Mouse (Mus musculus): Measurements from ENCODE around the gene Amigo3. TPM values are rescaled to one million over a fixed set of nuclear protein-coding genes. Genes with fewer than 3 reads are reported as not detected.
"Not testable (repeated sequence)": the region's sequence is repeated elsewhere in the genome, so short reads cannot be mapped to it uniquely, and the experiment has no call there.

The Amigo3 gene
- 4.8 and 6.1 TPM in 2 replicates for total RNA-seq (2014; rRNA removed)
- 1.8 and 2.1 TPM in 2 replicates for polyA plus RNA-seq (2015; fragmentation: Nextera tagmentation; extraction: Ambion mirVana)

- 60% methylated on average over 20 of the region's 20 CpGs for WGBS
- H3K4me1 ChIP-seq (ENCODE audit: insufficient read depth, low read length): peaks cover 8% of the 10 kb centered on the region; the same call in 1 of the 2 replicates
- peak; percentile 53 for ATAC-seq
- no peaks in the 10 kb centered on the region for H3K9me3 ChIP-seq (ENCODE audit: low read length)
- no peak within 1 kb of the TSS for H3K4me3 ChIP-seq (ENCODE audit: low read length)
- H3K4me2 ChIP-seq (ENCODE audit: low read depth, low read length): peak within 1 kb of the TSS; percentile 34; the same call in 1 of the 2 replicates
- H3K27ac ChIP-seq: peak within 1 kb of the TSS; percentile 20; the same call in 1 of the 2 replicates
- no peak within 1 kb of the TSS for H3K9ac ChIP-seq (replicated peaks; ENCODE audit: low read length)
- peak; percentile 91 for TF ChIP-seq CTCF (IDR thresholded peaks at IDR 0.05; ENCODE audit: low read depth)
- no peaks in the 10 kb centered on the region for H3K27me3 ChIP-seq (ENCODE audit: insufficient read depth, low read length)
- peaks cover 36% of the 10 kb centered on the region for H3K36me3 ChIP-seq (ENCODE audit: insufficient read depth, low read length)
- peak; percentile 98 for DNase-seq (ENCODE audit: low spot score)
Measured at GRCm38 (mm10) chr9:108052885-108053664, at the start of gene Amigo3. Gene Amigo3 (plus strand): TSS chr9:108053159.

DNA sequence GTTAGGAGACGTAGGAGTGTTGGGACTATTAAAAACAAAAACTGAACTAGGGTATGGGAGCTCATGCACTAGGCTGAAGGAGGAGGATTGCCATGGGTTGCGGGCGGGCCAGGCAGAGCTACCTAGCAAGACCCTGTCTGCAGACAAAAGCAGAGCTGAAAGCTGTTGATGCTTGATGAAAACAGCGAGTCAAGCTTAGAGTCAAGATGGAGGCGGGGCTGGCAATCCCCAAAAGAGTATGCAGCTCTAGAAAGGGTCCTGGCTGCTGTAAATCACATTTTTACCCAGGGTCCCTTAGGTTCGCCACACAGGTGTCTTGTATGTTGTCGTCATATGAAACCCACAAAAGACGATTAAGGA is 49.4 kb upstream of the Amigo3 start:
- Histone ChIP-seq H3K4me1 (ENCODE audit: insufficient read depth, low read length) (peaks cover 21% of the 10 kb centered on the region), H3K4me3 (ENCODE audit: low read length) (peak overlapping the region; percentile 98), H3K9ac (replicated peaks; ENCODE audit: low read length) (peak overlapping the region; percentile 97), H3K4me2 (ENCODE audit: low read depth, low read length) (peak overlapping the region; percentile 92), H3K36me3 (ENCODE audit: insufficient read depth, low read length) (no peaks in the 10 kb centered on the region), H3K9me3 (ENCODE audit: low read length) (no peaks in the 10 kb centered on the region), H3K27me3 (ENCODE audit: insufficient read depth, low read length) (no peaks in the 10 kb centered on the region), H3K27ac (peak overlapping the region; percentile 99)
- WGBS: 7% methylated on average over 8 of the region's 8 CpGs
- no peak for TF ChIP-seq CTCF (IDR thresholded peaks at IDR 0.05; ENCODE audit: low read depth)
- DNase-seq (ENCODE audit: low spot score) (peak; percentile 53), ATAC-seq (no peak)

DNA sequence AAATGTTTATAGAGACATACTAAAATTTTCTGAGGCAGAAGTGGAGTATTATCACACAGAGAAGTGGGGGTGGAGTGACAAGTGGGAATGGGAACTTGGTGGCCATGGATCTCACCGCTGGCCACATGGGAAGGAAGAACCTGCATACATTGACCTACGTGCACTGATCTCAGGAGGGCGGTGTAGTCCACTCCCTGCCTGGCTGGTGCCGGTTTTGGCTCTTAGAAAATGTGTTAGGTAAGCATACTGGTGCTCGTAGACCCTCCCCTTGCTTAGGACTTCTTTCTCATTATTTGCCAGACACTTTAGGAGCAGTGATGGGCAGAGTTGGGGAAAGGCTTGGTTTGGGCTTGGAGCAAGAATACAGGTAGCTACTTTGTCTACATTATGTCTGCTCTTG is 44.9 kb upstream of the Amigo3 start:
- H3K9me3 ChIP-seq (ENCODE audit: low read length): no peaks in the 10 kb centered on the region
- H3K4me3 ChIP-seq (ENCODE audit: low read length): no peak overlapping the region
- no peaks in the 10 kb centered on the region for H3K27me3 ChIP-seq (ENCODE audit: insufficient read depth, low read length)
- H3K4me2 ChIP-seq (ENCODE audit: low read depth, low read length): no peak overlapping the region
- WGBS: 86% methylated on average over 5 of the region's 5 CpGs
- no peak overlapping the region for H3K9ac ChIP-seq (replicated peaks; ENCODE audit: low read length)
- H3K27ac ChIP-seq: no peak overlapping the region
- H3K4me1 ChIP-seq (ENCODE audit: insufficient read depth, low read length): peaks cover 21% of the 10 kb centered on the region
- DNase-seq (ENCODE audit: low spot score) (no peak), ATAC-seq (no peak)
- no peaks in the 10 kb centered on the region for H3K36me3 ChIP-seq (ENCODE audit: insufficient read depth, low read length)
- no peak for TF ChIP-seq CTCF (IDR thresholded peaks at IDR 0.05; ENCODE audit: low read depth)

GRCm38 (mm10) chr9:108010385-108010784 is 42.6 kb upstream of the Amigo3 start:
- Histone ChIP-seq H3K4me2 (ENCODE audit: low read depth, low read length) (no peak overlapping the region), H3K9me3 (ENCODE audit: low read length) (no peaks in the 10 kb centered on the region), H3K27ac (no peak overlapping the region), H3K36me3 (ENCODE audit: insufficient read depth, low read length) (no peaks in the 10 kb centered on the region), H3K27me3 (ENCODE audit: insufficient read depth, low read length) (no peaks in the 10 kb centered on the region), H3K4me1 (ENCODE audit: insufficient read depth, low read length) (peaks cover 3% of the 10 kb centered on the region; the same call in 1 of the 2 replicates), H3K4me3 (ENCODE audit: low read length) (no peak overlapping the region), H3K9ac (replicated peaks; ENCODE audit: low read length) (no peak overlapping the region)
- ATAC-seq (no peak), DNase-seq (ENCODE audit: low spot score) (no peak)
- no peak for TF ChIP-seq CTCF (IDR thresholded peaks at IDR 0.05; ENCODE audit: low read depth)

DNA sequence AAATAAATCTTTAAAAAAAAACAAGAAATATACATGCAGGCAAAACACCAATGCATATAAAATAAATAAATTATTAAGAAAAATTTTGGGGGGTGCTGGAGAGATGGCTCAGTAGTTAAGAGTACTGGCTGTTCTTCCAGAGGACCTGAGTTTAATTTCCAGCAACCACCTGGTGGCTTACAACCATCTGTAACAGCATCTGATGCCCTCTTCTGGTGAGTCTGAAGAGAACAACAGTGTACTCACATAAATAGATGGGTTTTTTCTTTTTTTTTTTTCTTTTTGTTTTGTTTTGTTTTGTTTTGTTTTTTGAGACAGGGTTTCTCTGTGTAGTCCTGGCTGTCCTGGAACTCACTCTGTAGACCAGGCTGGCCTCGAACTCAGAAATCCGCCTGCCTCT is 39.4 kb upstream of the Amigo3 start:
- ATAC-seq; H3K27me3 ChIP-seq (ENCODE audit: insufficient read depth, low read length): not testable (repeated sequence)
- 98% methylated on average over 2 of the region's 2 CpGs for WGBS

GRCm38 (mm10) chr9:108017127-108017526 is 35.8 kb upstream of the Amigo3 start:
- no peak overlapping the region for H3K4me2 ChIP-seq (ENCODE audit: low read depth, low read length)
- H3K9me3 ChIP-seq (ENCODE audit: low read length): no peaks in the 10 kb centered on the region
- ATAC-seq (no peak), DNase-seq (ENCODE audit: low spot score) (no peak)
- no peak for TF ChIP-seq CTCF (IDR thresholded peaks at IDR 0.05; ENCODE audit: low read depth)
- no peak overlapping the region for H3K4me3 ChIP-seq (ENCODE audit: low read length)
- no peak overlapping the region for H3K9ac ChIP-seq (replicated peaks; ENCODE audit: low read length)
- H3K27ac ChIP-seq: no peak overlapping the region
- 78% methylated on average over 3 of the region's 3 CpGs for WGBS
- H3K36me3 ChIP-seq (ENCODE audit: insufficient read depth, low read length): no peaks in the 10 kb centered on the region
- H3K4me1 ChIP-seq (ENCODE audit: insufficient read depth, low read length): no peaks in the 10 kb centered on the region
- H3K27me3 ChIP-seq (ENCODE audit: insufficient read depth, low read length): no peaks in the 10 kb centered on the region

More for the DNA sequence above, 39.4 kb upstream of the Amigo3 start:
- H3K9ac ChIP-seq (replicated peaks; ENCODE audit: low read length); H3K4me1 ChIP-seq (ENCODE audit: insufficient read depth, low read length); H3K4me2 ChIP-seq (ENCODE audit: low read depth, low read length); H3K9me3 ChIP-seq (ENCODE audit: low read length); DNase-seq (ENCODE audit: low spot score); H3K36me3 ChIP-seq (ENCODE audit: insufficient read depth, low read length); H3K27ac ChIP-seq; H3K4me3 ChIP-seq (ENCODE audit: low read length): not testable (repeated sequence)
- peak; percentile 18 for TF ChIP-seq CTCF (IDR thresholded peaks at IDR 0.05; ENCODE audit: low read depth)

DNA sequence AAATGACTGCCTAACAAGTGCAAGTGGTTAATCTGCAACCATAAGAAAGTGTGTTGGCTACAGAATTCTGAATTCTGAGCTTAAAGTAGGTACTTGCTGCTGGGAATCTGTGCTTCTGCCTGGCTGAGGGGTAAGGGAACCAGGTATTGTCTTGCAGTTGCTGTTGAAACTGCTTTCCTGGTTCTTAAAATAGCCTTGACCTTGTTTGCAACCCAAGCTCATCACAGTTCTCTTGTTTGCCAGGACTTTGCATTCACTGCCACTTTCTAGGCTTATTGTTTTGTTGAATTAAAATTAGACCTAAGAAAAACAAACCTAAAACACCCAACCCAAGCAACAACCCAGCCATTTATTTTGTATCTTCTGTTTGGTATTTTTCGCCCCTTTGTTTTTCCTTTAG is 32.2 kb upstream of the Amigo3 start:
- no peaks in the 10 kb centered on the region for H3K27me3 ChIP-seq (ENCODE audit: insufficient read depth, low read length)
- no peak for TF ChIP-seq CTCF (IDR thresholded peaks at IDR 0.05; ENCODE audit: low read depth)
- H3K9ac ChIP-seq (replicated peaks; ENCODE audit: low read length): no peak overlapping the region
- H3K27ac ChIP-seq: no peak overlapping the region
- no peak overlapping the region for H3K4me2 ChIP-seq (ENCODE audit: low read depth, low read length)
- no peak for ATAC-seq
- no peaks in the 10 kb centered on the region for H3K9me3 ChIP-seq (ENCODE audit: low read length)
- DNase-seq (ENCODE audit: low spot score): no peak
- no peaks in the 10 kb centered on the region for H3K4me1 ChIP-seq (ENCODE audit: insufficient read depth, low read length)
- 88% methylated on average over 1 of the region's 1 CpGs for WGBS
- peaks cover 10% of the 10 kb centered on the region for H3K36me3 ChIP-seq (ENCODE audit: insufficient read depth, low read length)
- no peak overlapping the region for H3K4me3 ChIP-seq (ENCODE audit: low read length)
